Mouse (Mus musculus): ENCODE results near the gene Angptl2.

- no peak for TF ChIP-seq CTCF (conservative IDR thresholded peaks at IDR 0.05; ENCODE audit: low read length)
- no peak for TF ChIP-seq POU5F1 (IDR thresholded peaks at IDR 0.05; ENCODE audit: borderline replicate concordance, low read length)
Measured at GRCm38 (mm10) chr2:33268384-33269131, 52.7 kb downstream of the Angptl2 start.

Measured in E14TG2a.4 (cell line).